Mouse (Mus musculus): ENCODE results near the gene 2310034G01Rik. TPM values are rescaled to one million over a fixed set of nuclear protein-coding genes. Genes with fewer than 3 reads are reported as not detected.

The 2310034G01Rik gene
- polyA plus RNA-seq, 1 experiment from 2014 or later, result 1.7 TPM

GRCm38 (mm10) chr19:46315752-46316610 is 34.1 kb downstream of the 2310034G01Rik start:
- no peak overlapping the region for H3K27ac ChIP-seq (ENCODE audit: low read depth, low read length)
- WGBS, result 60% methylated on average over 12 of the region's 12 CpGs
- DNase-seq (ENCODE audit: low spot score), result no peak

DNA sequence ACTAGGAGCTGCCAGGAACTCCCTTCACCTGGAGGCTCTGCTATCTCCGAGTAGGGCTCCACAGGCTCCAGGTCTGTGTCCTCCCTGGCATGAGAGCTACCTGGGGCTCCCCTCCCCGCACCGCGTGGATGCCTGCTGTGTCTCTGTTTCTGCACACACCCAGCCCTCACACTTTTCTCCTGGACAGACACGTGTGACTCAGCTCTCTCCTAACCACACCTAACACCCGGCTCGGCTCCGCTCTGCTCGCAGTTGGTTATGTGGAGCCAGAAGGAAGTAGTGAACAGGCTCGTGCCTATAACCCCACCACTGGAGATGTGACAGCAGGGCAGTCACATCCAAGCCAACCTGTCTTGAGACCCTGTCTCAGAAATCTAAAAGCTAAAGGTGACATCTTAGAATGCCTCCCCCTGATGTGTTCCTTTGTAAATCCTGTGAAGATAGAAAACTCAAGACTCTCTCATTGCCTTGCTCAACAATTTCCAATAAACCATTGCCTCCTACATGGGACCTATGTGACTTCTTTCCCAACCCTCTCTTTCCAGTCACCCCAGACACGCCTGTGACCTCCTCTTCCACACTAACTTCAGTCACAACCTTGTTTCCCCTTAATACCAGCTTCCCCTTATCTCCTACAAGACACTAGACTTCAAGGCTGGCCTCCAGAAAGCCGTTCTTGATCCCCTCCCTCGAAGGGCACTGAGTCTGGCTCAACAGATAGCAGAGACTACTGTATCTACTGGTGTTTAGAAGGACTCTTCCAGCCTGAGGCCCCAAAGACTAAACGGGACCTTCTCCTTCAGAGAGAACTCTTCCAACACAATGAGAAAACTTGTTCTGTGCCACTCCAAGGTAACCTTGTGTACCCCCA is 35.0 kb downstream of the 2310034G01Rik start:
- DNase-seq (ENCODE audit: low spot score) (no peak), ATAC-seq (ENCODE audit: low FRiP score) (no peak)
- Histone ChIP-seq H3K4me1 (replicated peaks; ENCODE audit: control insufficient read depth, insufficient read depth, low read length) (0 out of 2 replicates have a peak, but pooled peaks cover 2% of the 10 kb centered on the region), H3K27ac (ENCODE audit: low read depth, low read length) (no peak overlapping the region), H3K9me3 (ENCODE audit: control insufficient read depth, low read length) (no peaks in the 10 kb centered on the region), H3K27me3 (ENCODE audit: control insufficient read depth, insufficient read depth, low read length) (peaks cover 69% of the 10 kb centered on the region), H3K4me3 (ENCODE audit: low read depth, low read length) (no peak overlapping the region), H3K4me2 (replicated peaks; ENCODE audit: low read depth, low read length) (no peak overlapping the region), H3K36me3 (ENCODE audit: control insufficient read depth, insufficient read depth, low read length) (no peaks in the 10 kb centered on the region), H3K9ac (ENCODE audit: low read depth, low read length) (no peak overlapping the region)
- WGBS, result 46% methylated on average over 14 of the region's 14 CpGs

More at GRCm38 (mm10) chr19:46315752-46316610, 34.1 kb downstream of the 2310034G01Rik start:
- Histone ChIP-seq H3K9me3 (ENCODE audit: control insufficient read depth, low read length) (no peaks in the 10 kb centered on the region), H3K36me3 (ENCODE audit: control insufficient read depth, insufficient read depth, low read length) (no peaks in the 10 kb centered on the region), H3K4me2 (replicated peaks; ENCODE audit: low read depth, low read length) (no peak overlapping the region), H3K4me3 (ENCODE audit: low read depth, low read length) (no peak overlapping the region), H3K4me1 (replicated peaks; ENCODE audit: control insufficient read depth, insufficient read depth, low read length) (peaks cover 7% of the 10 kb centered on the region), H3K9ac (ENCODE audit: low read depth, low read length) (no peak overlapping the region), H3K27me3 (ENCODE audit: control insufficient read depth, insufficient read depth, low read length) (peaks cover 75% of the 10 kb centered on the region)
- ATAC-seq (ENCODE audit: low FRiP score), result no peak

DNA sequence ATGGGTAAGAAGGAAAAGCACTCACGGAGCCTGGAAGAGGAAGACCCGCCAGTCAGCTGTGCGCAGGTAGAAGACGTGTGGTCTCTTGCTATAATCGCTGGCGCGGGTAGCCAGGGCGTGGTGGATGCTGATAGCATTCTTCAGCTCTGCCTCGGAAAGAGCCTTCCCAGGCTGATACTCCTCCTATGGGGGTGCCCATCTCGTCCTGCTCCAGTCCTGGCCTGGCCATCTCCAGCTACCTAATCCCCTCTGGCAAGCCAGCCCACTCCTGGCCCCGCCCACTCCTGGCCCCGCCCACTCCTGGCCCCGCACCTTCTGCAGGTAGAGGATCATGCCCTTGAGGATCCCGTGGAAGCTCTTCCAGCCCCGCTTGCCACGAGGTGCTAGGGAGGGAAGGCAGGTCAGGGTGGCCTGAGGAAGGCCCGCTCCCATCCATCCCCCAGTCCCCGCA is 35.9 kb downstream of the 2310034G01Rik start:
- Histone ChIP-seq H3K4me2 (replicated peaks; ENCODE audit: low read depth, low read length) (no peak overlapping the region), H3K36me3 (ENCODE audit: control insufficient read depth, insufficient read depth, low read length) (no peaks in the 10 kb centered on the region), H3K27me3 (ENCODE audit: control insufficient read depth, insufficient read depth, low read length) (peaks cover 61% of the 10 kb centered on the region), H3K9ac (ENCODE audit: low read depth, low read length) (no peak overlapping the region), H3K9me3 (ENCODE audit: control insufficient read depth, low read length) (no peaks in the 10 kb centered on the region), H3K4me3 (ENCODE audit: low read depth, low read length) (no peak overlapping the region), H3K4me1 (replicated peaks; ENCODE audit: control insufficient read depth, insufficient read depth, low read length) (0 out of 2 replicates have a peak, but pooled peaks cover 2% of the 10 kb centered on the region), H3K27ac (ENCODE audit: low read depth, low read length) (no peak overlapping the region)
- ATAC-seq (ENCODE audit: low FRiP score) (no peak), DNase-seq (ENCODE audit: low spot score) (no peak)
- 16% methylated on average over 18 of the region's 18 CpGs for WGBS

GRCm38 (mm10) chr19:46313591-46313990 is 36.5 kb downstream of the 2310034G01Rik start:
- Histone ChIP-seq H3K36me3 (ENCODE audit: control insufficient read depth, insufficient read depth, low read length) (no peaks in the 10 kb centered on the region), H3K9me3 (ENCODE audit: control insufficient read depth, low read length) (no peaks in the 10 kb centered on the region), H3K27me3 (ENCODE audit: control insufficient read depth, insufficient read depth, low read length) (peaks cover 59% of the 10 kb centered on the region), H3K4me2 (replicated peaks; ENCODE audit: low read depth, low read length) (no peak overlapping the region), H3K9ac (ENCODE audit: low read depth, low read length) (no peak overlapping the region), H3K27ac (ENCODE audit: low read depth, low read length) (no peak overlapping the region), H3K4me3 (ENCODE audit: low read depth, low read length) (no peak overlapping the region), H3K4me1 (replicated peaks; ENCODE audit: control insufficient read depth, insufficient read depth, low read length) (0 out of 2 replicates have a peak, but pooled peaks cover 2% of the 10 kb centered on the region)
- no peak for DNase-seq (ENCODE audit: low spot score)
- ATAC-seq (ENCODE audit: low FRiP score), result no peak
- 75% methylated on average over 6 of the region's 6 CpGs for WGBS

- DNase-seq (ENCODE audit: low spot score), result no peak
- no peak for ATAC-seq (ENCODE audit: low FRiP score)
- H3K4me1 ChIP-seq (replicated peaks; ENCODE audit: control insufficient read depth, insufficient read depth, low read length), result 0 out of 2 replicates have a peak, but pooled peaks cover under 1% of the 10 kb centered on the region
- 88% methylated on average over 9 of the region's 9 CpGs for WGBS
- H3K27ac ChIP-seq (ENCODE audit: low read depth, low read length), result no peak overlapping the region
- no peaks in the 10 kb centered on the region for H3K36me3 ChIP-seq (ENCODE audit: control insufficient read depth, insufficient read depth, low read length)
- peaks cover 56% of the 10 kb centered on the region for H3K27me3 ChIP-seq (ENCODE audit: control insufficient read depth, insufficient read depth, low read length)
- H3K4me2 ChIP-seq (replicated peaks; ENCODE audit: low read depth, low read length), result no peak overlapping the region
- no peak overlapping the region for H3K4me3 ChIP-seq (ENCODE audit: low read depth, low read length)
- no peak overlapping the region for H3K9ac ChIP-seq (ENCODE audit: low read depth, low read length)
- H3K9me3 ChIP-seq (ENCODE audit: control insufficient read depth, low read length), result no peaks in the 10 kb centered on the region
Measured at GRCm38 (mm10) chr19:46313116-46313515, 37.0 kb downstream of the 2310034G01Rik start.

- 86% methylated on average over 21 of the region's 21 CpGs for WGBS
- no peak overlapping the region for H3K4me3 ChIP-seq (ENCODE audit: low read depth, low read length)
- no peaks in the 10 kb centered on the region for H3K36me3 ChIP-seq (ENCODE audit: control insufficient read depth, insufficient read depth, low read length)
- H3K9ac ChIP-seq (ENCODE audit: low read depth, low read length), result no peak overlapping the region
- H3K4me1 ChIP-seq (replicated peaks; ENCODE audit: control insufficient read depth, insufficient read depth, low read length), result no peaks in the 10 kb centered on the region
- DNase-seq (ENCODE audit: low spot score) (no peak), ATAC-seq (ENCODE audit: low FRiP score) (no peak)
- H3K27ac ChIP-seq (ENCODE audit: low read depth, low read length), result no peak overlapping the region
- H3K4me2 ChIP-seq (replicated peaks; ENCODE audit: low read depth, low read length), result no peak overlapping the region
- H3K9me3 ChIP-seq (ENCODE audit: control insufficient read depth, low read length), result no peaks in the 10 kb centered on the region
- peaks cover 56% of the 10 kb centered on the region for H3K27me3 ChIP-seq (ENCODE audit: control insufficient read depth, insufficient read depth, low read length)
Measured at GRCm38 (mm10) chr19:46312566-46312965, 37.5 kb downstream of the 2310034G01Rik start.

GRCm38 (mm10) chr19:46311341-46311740 is 38.8 kb downstream of the 2310034G01Rik start:
- WGBS, result 90% methylated on average over 9 of the region's 9 CpGs
- no peaks in the 10 kb centered on the region for H3K4me1 ChIP-seq (replicated peaks; ENCODE audit: control insufficient read depth, insufficient read depth, low read length)
- no peak overlapping the region for H3K4me3 ChIP-seq (ENCODE audit: low read depth, low read length)
- H3K9ac ChIP-seq (ENCODE audit: low read depth, low read length), result no peak overlapping the region
- no peak overlapping the region for H3K4me2 ChIP-seq (replicated peaks; ENCODE audit: low read depth, low read length)
- H3K9me3 ChIP-seq (ENCODE audit: control insufficient read depth, low read length), result no peaks in the 10 kb centered on the region
- ATAC-seq (ENCODE audit: low FRiP score) (no peak), DNase-seq (ENCODE audit: low spot score) (no peak)
- H3K27me3 ChIP-seq (ENCODE audit: control insufficient read depth, insufficient read depth, low read length), result peaks cover 49% of the 10 kb centered on the region
- no peaks in the 10 kb centered on the region for H3K36me3 ChIP-seq (ENCODE audit: control insufficient read depth, insufficient read depth, low read length)
- no peak overlapping the region for H3K27ac ChIP-seq (ENCODE audit: low read depth, low read length)

- 87% methylated on average over 12 of the region's 12 CpGs for whole genome bisulfite sequencing
- peaks cover 39% of the 10 kb centered on the region for H3K27me3 ChIP-seq (ENCODE audit: control insufficient read depth, insufficient read depth, low read length)
- H3K4me3 ChIP-seq (ENCODE audit: low read depth, low read length), result no peak overlapping the region
- ATAC-seq (ENCODE audit: low FRiP score) (no peak), DNase-seq (ENCODE audit: low spot score) (no peak)
- H3K4me2 ChIP-seq (replicated peaks; ENCODE audit: low read depth, low read length), result no peak overlapping the region
- H3K4me1 ChIP-seq (replicated peaks; ENCODE audit: control insufficient read depth, insufficient read depth, low read length), result no peaks in the 10 kb centered on the region
- no peak overlapping the region for H3K27ac ChIP-seq (ENCODE audit: low read depth, low read length)
- H3K36me3 ChIP-seq (ENCODE audit: control insufficient read depth, insufficient read depth, low read length), result no peaks in the 10 kb centered on the region
- H3K9ac ChIP-seq (ENCODE audit: low read depth, low read length), result no peak overlapping the region
- H3K9me3 ChIP-seq (ENCODE audit: control insufficient read depth, low read length), result no peaks in the 10 kb centered on the region
Measured at GRCm38 (mm10) chr19:46310312-46310865, 39.7 kb downstream of the 2310034G01Rik start.
